Mouse (Mus musculus) ZHBTc4 (cell line): Measurements from ENCODE around the gene Zfp574.

ENCODE experiments used
- DNase-seq: peaks from one replicate; pipeline ENCODE4 v3.0.0-alpha.2; 2011; ENCODE audit warnings: low read depth, low spot score

Gene Zfp574

GRCm38 (mm10) chr7:25112178-25112955 is 40.0 kb downstream of the Zfp574 start:
- DNase-seq, result no peak

GRCm38 (mm10) chr7:25112956-25113603 is 40.7 kb downstream of the Zfp574 start:
- DNase-seq, result no peak

GRCm38 (mm10) chr7:25120061-25120834 is 47.9 kb downstream of the Zfp574 start:
- peak; percentile 26 for DNase-seq

- no peak for DNase-seq
These were observed 48.9 kb downstream of the Zfp574 start for GRCm38 (mm10) chr7:25121240-25121786.

- DNase-seq, result no peak
These were observed 53.4 kb downstream of the Zfp574 start for GRCm38 (mm10) chr7:25125716-25126281.

- DNase-seq, result no peak
These were observed 55.6 kb downstream of the Zfp574 start for GRCm38 (mm10) chr7:25127971-25128370.

GRCm38 (mm10) chr7:25129390-25129979 is 57.1 kb downstream of the Zfp574 start:
- no peak for DNase-seq

GRCm38 (mm10) chr7:25130565-25130964 is 58.2 kb downstream of the Zfp574 start:
- DNase-seq, result no peak

- DNase-seq, result no peak
These were observed 58.9 kb downstream of the Zfp574 start for GRCm38 (mm10) chr7:25131247-25131646.

GRCm38 (mm10) chr7:25132318-25132960 is 60.1 kb downstream of the Zfp574 start:
- no peak for DNase-seq
